Mouse (Mus musculus) adrenal gland (tissue): ENCODE measurements around the gene Lingo4.

Experiments used
- intact Hi-C: fragments of 180-260 bp; cut with DNase I; formaldehyde crosslinking; loops from one replicate; pipeline ENCODE4 v1.15.1; 2025

Gene Lingo4

GRCm38 (mm10) chr3:94386671-94387070, 11.6 kb upstream of the Lingo4 start:
- intact Hi-C loops: no loop called here

- intact Hi-C loops: no loop called here
Observed at GRCm38 (mm10) chr3:94387391-94387790, 10.9 kb upstream of the Lingo4 start.

GRCm38 (mm10) chr3:94388047-94388446, 10.3 kb upstream of the Lingo4 start:
- intact Hi-C loops: no loop called here

- intact Hi-C loops: no loop called here
Observed at GRCm38 (mm10) chr3:94389420-94389819, 8.9 kb upstream of the Lingo4 start.

GRCm38 (mm10) chr3:94391001-94391400, 7.3 kb upstream of the Lingo4 start:
- intact Hi-C loops: no loop called here

GRCm38 (mm10) chr3:94392128-94392527, 6.2 kb upstream of the Lingo4 start:
- intact Hi-C loops: no loop called here

- intact Hi-C loops: no loop called here
Observed at GRCm38 (mm10) chr3:94393049-94393448, 5.3 kb upstream of the Lingo4 start.

- intact Hi-C loops: no loop called here
Observed at GRCm38 (mm10) chr3:94396336-94396735, 2.0 kb upstream of the Lingo4 start.

- intact Hi-C loops: no loop called here
Observed at GRCm38 (mm10) chr3:94396851-94397250, 1.5 kb upstream of the Lingo4 start.

- intact Hi-C loops: no loop called here
Observed at GRCm38 (mm10) chr3:94398943-94399481, 695 bp downstream of the Lingo4 start.

GRCm38 (mm10) chr3:94399663-94400310, 1.5 kb downstream of the Lingo4 start:
- intact Hi-C loops: no loop called here

- intact Hi-C loops: no loop called here
Observed at GRCm38 (mm10) chr3:94402451-94402850, 4.1 kb downstream of the Lingo4 start.

GRCm38 (mm10) chr3:94404366-94405054, 6.2 kb downstream of the Lingo4 start:
- intact Hi-C loops: no loop called here

- intact Hi-C loops: no loop called here
Observed at GRCm38 (mm10) chr3:94405561-94405960, 7.2 kb downstream of the Lingo4 start.

GRCm38 (mm10) chr3:94412530-94412929, 14.2 kb downstream of the Lingo4 start:
- intact Hi-C loops: loop anchor here (5.0 kb wide), 1 partner anchor 45 kb away; no protein-coding TSS in a partner anchor

GRCm38 (mm10) chr3:94413031-94413679, 14.8 kb downstream of the Lingo4 start, which contains the start of gene Tdrkh:
Gene Tdrkh (plus strand): TSS chr3:94413273.
- intact Hi-C loops: loop anchor here (5.0 kb wide), 1 partner anchor 46 kb away; no protein-coding TSS in a partner anchor

- intact Hi-C loops: no loop called here
Observed at GRCm38 (mm10) chr3:94430980-94431379, 32.7 kb downstream of the Lingo4 start.

GRCm38 (mm10) chr3:94434305-94434704, 36.0 kb downstream of the Lingo4 start:
- intact Hi-C loops: no loop called here

- intact Hi-C loops: no loop called here
Observed at GRCm38 (mm10) chr3:94436420-94436819, 38.1 kb downstream of the Lingo4 start.

GRCm38 (mm10) chr3:94441182-94441581, 42.9 kb downstream of the Lingo4 start:
- intact Hi-C loops: loop anchor here (5.0 kb wide), 1 partner anchor 74 kb away; no protein-coding TSS in a partner anchor

GRCm38 (mm10) chr3:94442951-94443596, 44.8 kb downstream of the Lingo4 start, which contains the start of gene Mrpl9:
Gene Mrpl9 (plus strand): TSS chr3:94443318.
- intact Hi-C loops: loop anchor here (5.0 kb wide), 1 partner anchor 76 kb away; no protein-coding TSS in a partner anchor
